Mouse (Mus musculus) olfactory bulb, adult 2 months (tissue): ENCODE data around the gene Prss41.

ENCODE experiments used
- CTCF ChIP-seq: fragments of 200-500 bp; IDR thresholded peaks from 2 replicates; pipeline ENCODE4 v1.5.1; 2012; ENCODE audit warnings: low read depth, mild to moderate bottlenecking, low read length, moderate library complexity; ENCODE audit not compliant: insufficient read depth
- POLR2A ChIP-seq: fragments of 200-500 bp; IDR thresholded peaks from 2 replicates; pipeline ENCODE4 v1.6.1; 2012; ENCODE audit warnings: mild to moderate bottlenecking, low read depth, low read length, moderate library complexity; ENCODE audit not compliant: insufficient read depth

GRCm38 (mm10) chr17:23841145-23841544 lies 2.8 kb downstream of the Prss41 start:
- TF ChIP-seq POLR2A (no peak), CTCF (no peak)
